Mouse (Mus musculus): Measurements from ENCODE around the gene Arih2. TPM values are rescaled to one million over a fixed set of nuclear protein-coding genes. Genes with fewer than 3 reads are reported as not detected.

Arih2 gene
- polyA plus RNA-seq, 1 experiment from 2014 or later = 50.9 TPM

DNA sequence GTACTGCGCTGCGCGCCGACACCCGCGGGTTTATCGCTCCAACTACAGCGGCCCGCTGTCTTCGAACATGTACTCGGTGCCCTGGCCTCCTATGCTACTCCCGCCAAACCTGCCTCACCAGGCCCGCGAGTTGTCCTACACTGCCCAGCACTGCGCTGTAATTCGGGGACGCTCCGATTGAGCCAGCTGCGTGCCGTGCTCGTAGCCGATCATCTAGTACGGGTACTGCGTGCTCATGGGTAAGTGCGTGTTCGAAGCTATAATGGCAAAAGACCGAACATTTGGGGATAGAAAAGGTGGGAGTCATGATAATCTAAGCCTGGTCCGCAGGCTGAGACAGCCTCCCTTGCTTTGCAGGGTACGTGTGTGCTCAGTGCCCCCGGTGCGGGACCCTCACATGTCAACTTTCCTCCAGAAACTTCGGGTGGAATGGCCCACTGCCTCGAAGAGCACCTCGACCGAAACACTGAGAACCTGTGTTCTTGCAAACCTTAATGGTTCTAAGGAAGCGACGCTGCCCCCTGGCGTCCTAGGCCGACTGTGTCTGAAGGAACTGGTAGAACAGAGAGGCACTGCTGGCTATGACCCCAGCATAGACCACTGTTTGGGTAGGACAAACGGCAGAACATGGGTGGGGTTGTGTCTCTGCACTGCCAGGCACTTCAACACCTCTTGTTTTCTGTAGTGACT lies 78.8 kb downstream of the Arih2 start:
- ATAC-seq (ENCODE audit: low FRiP score) (no peak), DNase-seq (ENCODE audit: low spot score, missing footprints) (peak; percentile 97)
- Histone ChIP-seq H3K9ac (ENCODE audit: low read length) (peak overlapping the region; percentile 66), H3K9me3 (ENCODE audit: control insufficient read depth, low read length) (no peaks in the 10 kb centered on the region), H3K4me2 (peak overlapping the region; percentile 97), H3K36me3 (ENCODE audit: control insufficient read depth, insufficient read depth, low read length) (peaks cover 22% of the 10 kb centered on the region), H3K27ac (ENCODE audit: low read depth, low read length) (0 out of 2 replicates have a peak overlapping the region, but pooled peaks have one; percentile 40), H3K27me3 (ENCODE audit: control insufficient read depth, insufficient read depth, low read length) (no peaks in the 10 kb centered on the region), H3K4me3 (ENCODE audit: low read depth, low read length) (peak overlapping the region; percentile 60), H3K4me1 (ENCODE audit: control insufficient read depth, insufficient read depth, low read length) (peaks cover 45% of the 10 kb centered on the region)
- 1% methylated on average over 40 of the region's 40 CpGs for WGBS

DNA sequence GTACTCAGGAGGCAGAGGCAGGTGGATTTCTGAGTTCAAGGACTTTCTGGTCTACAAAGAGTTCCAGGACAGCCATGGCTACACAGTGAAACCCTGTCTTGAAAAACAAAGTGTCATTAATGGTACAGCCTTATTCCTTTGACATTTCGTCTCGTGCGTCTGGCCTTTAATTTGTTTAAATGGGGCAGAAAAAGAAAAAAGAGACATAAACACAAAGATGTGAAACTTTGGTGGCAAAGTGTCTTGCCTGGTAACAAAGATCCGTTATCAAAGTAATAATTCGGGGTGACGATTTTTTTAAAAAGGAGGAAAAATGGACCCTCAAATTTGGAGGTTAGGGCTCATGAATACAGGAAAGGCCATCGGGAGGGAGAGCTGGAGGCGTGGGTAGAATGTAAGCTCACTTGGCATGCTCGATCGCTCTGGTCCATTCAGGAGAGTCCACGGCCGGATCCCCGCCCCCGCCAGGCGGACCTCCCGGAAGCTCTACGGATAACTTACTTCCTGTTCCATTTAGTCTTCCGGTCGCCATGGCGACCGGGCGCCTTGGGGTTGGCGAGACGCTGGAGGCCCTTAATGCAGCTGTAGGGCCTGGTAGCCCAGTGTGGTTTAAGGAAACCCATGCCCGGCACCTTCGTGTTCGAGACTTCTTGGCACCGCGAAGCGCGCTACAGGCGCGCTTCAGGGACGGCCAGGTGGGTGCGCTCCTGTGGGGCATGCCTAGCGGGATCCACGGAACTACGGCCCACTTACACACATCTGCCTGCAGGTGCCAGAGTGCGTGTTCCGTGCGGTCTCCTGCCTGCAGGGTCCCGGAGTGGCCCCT lies 79.6 kb downstream of the Arih2 start, which contains the start of gene Dalrd3:
Gene Dalrd3 (plus strand): TSS at position 506 of the 826 bp plus-strand sequence.
- H3K27ac ChIP-seq (ENCODE audit: low read depth, low read length) = 0 out of 2 replicates have a peak within 1 kb of the TSS, but pooled peaks have one; percentile 40
- 8% methylated on average over 42 of the region's 42 CpGs for WGBS
- peak; percentile 98 for DNase-seq (ENCODE audit: low spot score, missing footprints)
- H3K9me3 ChIP-seq (ENCODE audit: control insufficient read depth, low read length) = no peaks in the 10 kb centered on the region
- H3K4me3 ChIP-seq (ENCODE audit: low read depth, low read length) = peak within 1 kb of the TSS; percentile 60
- H3K36me3 ChIP-seq (ENCODE audit: control insufficient read depth, insufficient read depth, low read length) = peaks cover 24% of the 10 kb centered on the region
- H3K27me3 ChIP-seq (ENCODE audit: control insufficient read depth, insufficient read depth, low read length) = no peaks in the 10 kb centered on the region
- peak within 1 kb of the TSS; percentile 97 for H3K4me2 ChIP-seq
- peaks cover 43% of the 10 kb centered on the region for H3K4me1 ChIP-seq (ENCODE audit: control insufficient read depth, insufficient read depth, low read length)
- ATAC-seq (ENCODE audit: low FRiP score) = peak; percentile 76
- H3K9ac ChIP-seq (ENCODE audit: low read length) = peak within 1 kb of the TSS; percentile 66

DNA sequence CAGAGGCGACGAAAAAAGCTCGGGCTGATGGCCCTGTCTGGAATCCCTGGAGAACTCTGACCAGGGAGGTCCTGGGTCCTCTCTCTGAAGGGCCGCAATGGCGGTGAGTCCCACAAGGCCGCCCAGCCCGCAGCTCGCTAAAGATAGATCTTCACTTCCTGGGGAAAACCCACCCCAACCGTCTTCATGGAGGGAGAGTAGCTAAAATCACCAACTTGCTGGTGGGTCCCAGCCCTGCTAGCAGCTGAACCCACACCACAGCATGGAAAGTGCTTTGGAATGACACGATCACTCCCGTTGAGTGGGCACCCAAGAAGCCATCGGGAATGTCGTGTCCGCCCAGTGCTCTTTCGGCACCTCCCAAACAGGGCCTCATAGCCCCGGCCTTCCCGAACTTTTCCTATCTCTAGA lies 80.7 kb downstream of the Arih2 start:
- peak overlapping the region; percentile 94 for H3K4me2 ChIP-seq
- WGBS = 79% methylated on average over 17 of the region's 17 CpGs
- no peak for ATAC-seq (ENCODE audit: low FRiP score)
- no peak overlapping the region for H3K4me3 ChIP-seq (ENCODE audit: low read depth, low read length)
- DNase-seq (ENCODE audit: low spot score, missing footprints) = no peak
- H3K27me3 ChIP-seq (ENCODE audit: control insufficient read depth, insufficient read depth, low read length) = no peaks in the 10 kb centered on the region
- no peaks in the 10 kb centered on the region for H3K9me3 ChIP-seq (ENCODE audit: control insufficient read depth, low read length)
- no peak overlapping the region for H3K9ac ChIP-seq (ENCODE audit: low read length)
- H3K27ac ChIP-seq (ENCODE audit: low read depth, low read length) = no peak overlapping the region
- H3K36me3 ChIP-seq (ENCODE audit: control insufficient read depth, insufficient read depth, low read length) = peaks cover 27% of the 10 kb centered on the region
- H3K4me1 ChIP-seq (ENCODE audit: control insufficient read depth, insufficient read depth, low read length) = peaks cover 32% of the 10 kb centered on the region

DNA sequence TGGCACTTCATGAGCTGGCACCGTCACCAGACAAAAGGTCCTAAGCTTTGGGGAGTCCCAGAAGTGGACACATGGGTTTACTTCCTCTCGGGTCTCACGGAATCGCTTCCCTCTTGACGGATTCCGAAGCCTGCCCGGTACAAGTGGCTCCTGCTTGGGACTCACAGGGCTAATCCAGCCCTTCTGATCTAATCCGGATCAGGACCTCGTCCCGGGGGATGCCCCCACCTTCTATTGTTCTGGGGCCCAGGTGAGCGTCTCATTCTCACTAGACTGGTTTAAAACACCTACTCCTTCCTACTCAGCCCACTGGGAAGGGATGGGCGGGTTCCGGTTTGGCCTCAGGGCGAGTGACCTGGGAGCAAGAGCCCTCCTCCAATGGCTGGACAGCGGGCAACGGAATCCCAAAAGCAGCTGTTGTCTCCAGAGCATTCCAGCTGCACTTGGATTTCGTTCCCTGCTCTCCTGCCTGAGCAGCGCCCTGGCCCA lies 81.2 kb downstream of the Arih2 start:
- Histone ChIP-seq H3K4me2 (peak overlapping the region; percentile 94), H3K9me3 (ENCODE audit: control insufficient read depth, low read length) (no peaks in the 10 kb centered on the region), H3K27me3 (ENCODE audit: control insufficient read depth, insufficient read depth, low read length) (no peaks in the 10 kb centered on the region), H3K4me1 (ENCODE audit: control insufficient read depth, insufficient read depth, low read length) (peaks cover 32% of the 10 kb centered on the region), H3K27ac (ENCODE audit: low read depth, low read length) (no peak overlapping the region), H3K4me3 (ENCODE audit: low read depth, low read length) (peak overlapping the region; percentile 69), H3K36me3 (ENCODE audit: control insufficient read depth, insufficient read depth, low read length) (peaks cover 23% of the 10 kb centered on the region), H3K9ac (ENCODE audit: low read length) (peak overlapping the region; percentile 76)
- WGBS = 8% methylated on average over 18 of the region's 18 CpGs
- no peak for DNase-seq (ENCODE audit: low spot score, missing footprints)
- no peak for ATAC-seq (ENCODE audit: low FRiP score)

DNA sequence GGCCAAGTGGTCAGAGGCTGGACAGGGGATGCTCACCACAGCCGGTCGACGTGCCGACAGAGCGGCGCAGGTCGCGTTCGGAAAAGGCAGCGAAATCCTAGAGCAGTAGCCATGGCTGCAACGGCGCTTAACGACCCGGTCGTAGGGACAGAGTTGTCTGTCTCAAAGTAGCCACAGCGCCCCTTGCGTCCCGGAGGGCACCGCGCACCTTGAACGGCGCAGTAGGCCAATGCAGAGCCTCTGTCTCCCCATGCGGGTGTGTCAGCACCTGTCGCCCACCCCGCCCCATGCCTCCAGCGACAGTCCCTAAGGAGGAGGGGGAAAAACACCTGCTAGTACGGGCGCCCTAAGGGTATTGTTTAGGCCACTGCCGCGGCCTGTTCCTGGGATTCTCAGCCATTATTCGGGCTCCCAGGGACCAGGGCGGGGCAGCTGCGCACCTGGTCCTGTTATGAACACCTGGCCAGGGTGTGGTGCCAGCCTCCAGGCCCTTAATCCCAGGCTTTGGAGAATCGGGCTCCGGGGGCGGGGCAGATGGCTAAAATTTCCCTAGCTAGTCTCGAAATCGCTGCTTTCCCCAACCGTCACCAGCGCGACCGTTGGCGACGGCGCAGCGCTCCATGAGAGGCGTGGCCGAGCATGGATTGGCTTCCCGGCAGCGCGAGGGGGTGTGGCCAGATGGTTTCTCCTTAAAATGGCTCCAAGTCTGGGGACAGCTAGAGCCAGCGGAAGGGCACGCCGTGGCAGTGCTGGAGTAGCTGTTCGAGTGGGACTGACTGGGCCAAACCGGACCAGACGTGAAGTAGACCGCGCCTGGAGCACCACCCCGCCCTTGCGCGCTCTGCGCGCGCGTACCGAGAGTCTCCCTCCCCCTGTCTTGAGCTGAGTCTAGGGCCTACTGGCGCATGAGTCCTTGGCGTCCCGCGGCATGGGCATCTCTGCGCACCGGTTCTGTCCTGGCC lies 82.1 kb downstream of the Arih2 start, which contains the start of gene Ndufaf3:
Gene Ndufaf3 (minus strand): TSS at position 620 of the 962 bp plus-strand sequence.
- H3K9ac ChIP-seq (ENCODE audit: low read length) = peak within 1 kb of the TSS; percentile 76
- H3K9me3 ChIP-seq (ENCODE audit: control insufficient read depth, low read length) = no peaks in the 10 kb centered on the region
- ATAC-seq (ENCODE audit: low FRiP score) = peak; percentile 82
- H3K4me3 ChIP-seq (ENCODE audit: low read depth, low read length) = peak within 1 kb of the TSS; percentile 69
- H3K4me1 ChIP-seq (ENCODE audit: control insufficient read depth, insufficient read depth, low read length) = peaks cover 32% of the 10 kb centered on the region
- peak within 1 kb of the TSS; percentile 94 for H3K4me2 ChIP-seq
- H3K36me3 ChIP-seq (ENCODE audit: control insufficient read depth, insufficient read depth, low read length) = peaks cover 17% of the 10 kb centered on the region
- DNase-seq (ENCODE audit: low spot score, missing footprints) = peak; percentile 100
- under 1% methylated on average over 71 of the region's 73 CpGs for WGBS
- peak within 1 kb of the TSS; percentile 85 for H3K27ac ChIP-seq (ENCODE audit: low read depth, low read length)
- H3K27me3 ChIP-seq (ENCODE audit: control insufficient read depth, insufficient read depth, low read length) = no peaks in the 10 kb centered on the region

DNA sequence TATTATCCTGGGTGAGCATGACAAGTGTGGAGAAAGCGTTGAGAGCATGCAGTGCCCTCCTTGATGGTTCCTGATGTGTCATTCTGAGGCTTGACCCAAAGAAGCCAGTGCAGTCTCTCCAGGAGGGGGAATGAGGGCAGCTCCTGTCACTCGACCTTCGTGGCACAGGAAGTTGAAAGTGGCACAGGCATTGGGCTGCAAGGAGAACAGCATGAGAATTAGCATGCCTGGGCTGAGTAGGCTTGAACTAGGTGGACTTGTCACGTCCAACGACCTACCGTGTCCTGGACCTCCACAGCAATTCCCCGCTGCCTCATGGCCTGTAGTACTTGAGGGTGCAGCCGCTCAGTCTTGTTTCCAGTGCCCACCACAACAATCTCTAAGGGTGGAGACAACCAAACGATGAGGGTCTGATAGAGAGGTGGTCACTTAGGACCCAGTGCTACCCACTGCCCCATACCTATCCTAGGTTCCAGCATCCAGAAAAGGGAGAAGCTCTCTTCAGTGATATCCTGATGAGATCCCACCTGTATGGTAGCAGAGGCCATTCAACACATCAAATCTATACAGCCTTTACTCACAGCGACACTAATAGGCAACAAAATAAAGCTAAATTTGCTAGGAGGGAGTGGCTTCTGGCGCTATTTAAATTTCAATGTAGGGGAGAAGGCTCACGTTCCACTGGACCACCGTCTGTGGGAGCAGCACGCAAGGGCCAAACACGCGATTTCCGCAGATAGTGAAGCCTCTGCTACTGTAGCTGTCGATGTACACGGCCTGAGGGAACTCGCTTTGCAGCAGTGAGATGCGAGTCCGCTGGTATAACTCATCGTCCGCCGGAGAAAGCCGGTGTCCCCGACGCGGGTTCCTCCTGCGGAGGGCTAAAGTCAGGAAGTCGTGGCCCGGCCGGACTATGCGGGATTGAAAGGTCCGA lies 83.0 kb downstream of the Arih2 start:
- Histone ChIP-seq H3K9ac (ENCODE audit: low read length) (peak overlapping the region; percentile 76), H3K27me3 (ENCODE audit: control insufficient read depth, insufficient read depth, low read length) (no peaks in the 10 kb centered on the region), H3K4me1 (ENCODE audit: control insufficient read depth, insufficient read depth, low read length) (peaks cover 37% of the 10 kb centered on the region), H3K4me2 (peak overlapping the region; percentile 94), H3K36me3 (ENCODE audit: control insufficient read depth, insufficient read depth, low read length) (peaks cover 16% of the 10 kb centered on the region), H3K4me3 (ENCODE audit: low read depth, low read length) (peak overlapping the region; percentile 69), H3K9me3 (ENCODE audit: control insufficient read depth, low read length) (no peaks in the 10 kb centered on the region), H3K27ac (ENCODE audit: low read depth, low read length) (peak overlapping the region; percentile 85)
- WGBS = 11% methylated on average over 35 of the region's 35 CpGs
- DNase-seq (ENCODE audit: low spot score, missing footprints) = no peak
- ATAC-seq (ENCODE audit: low FRiP score) = no peak

DNA sequence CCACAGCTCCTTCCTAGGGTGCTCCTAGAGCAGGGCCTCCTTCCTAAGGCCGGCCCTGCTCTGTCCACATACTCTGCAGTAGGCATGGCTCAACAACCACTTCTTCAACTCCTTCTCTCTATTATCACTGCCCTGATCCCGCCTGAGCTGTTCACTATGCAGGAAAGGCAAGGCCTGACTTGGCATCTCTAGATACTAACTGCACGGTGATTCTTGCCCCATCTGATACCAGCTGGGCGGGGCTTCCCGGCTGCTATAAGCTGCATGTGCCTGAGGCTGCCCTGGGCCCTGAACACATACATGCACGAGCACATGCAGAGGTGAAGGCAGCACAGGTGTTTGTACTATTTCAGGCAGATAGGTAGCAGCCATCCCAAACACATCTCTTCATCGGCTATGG lies 85.1 kb downstream of the Arih2 start:
- Histone ChIP-seq H3K9me3 (ENCODE audit: control insufficient read depth, low read length) (no peaks in the 10 kb centered on the region), H3K4me1 (ENCODE audit: control insufficient read depth, insufficient read depth, low read length) (peaks cover 25% of the 10 kb centered on the region), H3K9ac (ENCODE audit: low read length) (no peak overlapping the region), H3K27me3 (ENCODE audit: control insufficient read depth, insufficient read depth, low read length) (no peaks in the 10 kb centered on the region), H3K36me3 (ENCODE audit: control insufficient read depth, insufficient read depth, low read length) (peaks cover 16% of the 10 kb centered on the region), H3K4me2 (no peak overlapping the region), H3K27ac (ENCODE audit: low read depth, low read length) (no peak overlapping the region), H3K4me3 (ENCODE audit: low read depth, low read length) (no peak overlapping the region)
- DNase-seq (ENCODE audit: low spot score, missing footprints) (no peak), ATAC-seq (ENCODE audit: low FRiP score) (no peak)
- WGBS = 84% methylated on average over 7 of the region's 7 CpGs

Data from midbrain, embryonic 11.5 days (tissue).